Mouse (Mus musculus) thymus, postnatal 25 days (tissue): ENCODE data around the gene Usp10.
A peak's percentile ranks its signal among the peaks of the same experiment; 100 is the strongest.

Source experiments
- DNase-seq: peaks from one replicate; pipeline ENCODE4 v3.0.0; 2022

The Usp10 gene

GRCm38 (mm10) chr8:119967435-119967834 lies 57.3 kb downstream of the Usp10 start:
- no peak for DNase-seq

GRCm38 (mm10) chr8:119970169-119970568 lies 60.0 kb downstream of the Usp10 start:
- no peak for DNase-seq

DNA sequence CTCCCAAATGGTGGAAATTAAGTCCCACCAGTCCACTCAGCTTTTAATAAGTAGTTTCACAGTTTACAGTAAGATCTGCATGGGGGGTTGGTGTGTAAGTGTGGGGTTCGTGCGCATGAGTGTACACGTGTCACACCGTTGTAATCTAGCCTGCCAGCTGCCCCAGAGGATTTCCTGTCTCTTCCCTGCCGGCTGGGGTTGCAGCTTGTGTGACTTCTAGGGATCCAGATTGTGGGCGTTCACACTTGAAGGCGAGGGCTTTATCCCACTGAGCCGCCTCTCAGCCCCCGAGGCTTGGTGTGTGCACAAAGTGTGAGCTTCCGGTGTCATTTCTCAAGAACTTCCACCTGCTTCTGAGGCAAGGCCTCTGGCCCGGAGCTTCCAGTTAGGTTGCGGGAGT lies 62.4 kb downstream of the Usp10 start:
- DNase-seq, result peak; percentile 24

- no peak for DNase-seq
These were observed 68.7 kb downstream of the Usp10 start for GRCm38 (mm10) chr8:119978770-119979381.

- no peak for DNase-seq
These were observed 71.1 kb downstream of the Usp10 start for GRCm38 (mm10) chr8:119981253-119981652.

DNA sequence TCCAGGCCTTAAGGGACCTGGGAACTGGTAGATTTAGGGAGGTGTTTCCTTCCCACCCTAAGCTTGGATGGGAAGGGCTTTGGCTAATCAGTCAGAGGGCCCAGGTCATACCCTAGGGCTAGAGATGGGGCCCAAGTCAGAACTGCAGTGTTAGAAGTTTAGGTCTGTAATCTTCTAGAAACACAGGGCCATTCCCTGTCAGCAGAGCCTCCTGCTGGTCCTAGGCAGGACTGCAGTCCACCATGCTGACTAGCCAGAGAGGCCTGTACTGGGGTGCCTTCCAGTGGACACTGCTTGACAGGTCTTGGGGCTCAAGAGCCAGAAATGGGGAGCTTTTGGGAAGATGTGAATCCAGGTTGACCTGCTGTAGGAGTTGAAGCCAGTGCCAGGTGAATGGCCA lies 73.9 kb downstream of the Usp10 start:
- peak; percentile 43 for DNase-seq

GRCm38 (mm10) chr8:119986174-119986573 lies 76.0 kb downstream of the Usp10 start:
- no peak for DNase-seq

GRCm38 (mm10) chr8:119988087-119988486 lies 77.9 kb downstream of the Usp10 start:
- DNase-seq, result no peak

GRCm38 (mm10) chr8:119992249-119992648 lies 82.1 kb downstream of the Usp10 start, which contains the start of gene Crispld2:
Gene Crispld2 (plus strand): TSS chr8:119992438.
- peak; percentile 89 for DNase-seq

- no peak for DNase-seq
These were observed 84.0 kb downstream of the Usp10 start for GRCm38 (mm10) chr8:119994114-119994513.

GRCm38 (mm10) chr8:119994556-119994955 lies 84.4 kb downstream of the Usp10 start:
- DNase-seq, result no peak

GRCm38 (mm10) chr8:119997266-119997665 lies 87.1 kb downstream of the Usp10 start:
- DNase-seq, result no peak

DNA sequence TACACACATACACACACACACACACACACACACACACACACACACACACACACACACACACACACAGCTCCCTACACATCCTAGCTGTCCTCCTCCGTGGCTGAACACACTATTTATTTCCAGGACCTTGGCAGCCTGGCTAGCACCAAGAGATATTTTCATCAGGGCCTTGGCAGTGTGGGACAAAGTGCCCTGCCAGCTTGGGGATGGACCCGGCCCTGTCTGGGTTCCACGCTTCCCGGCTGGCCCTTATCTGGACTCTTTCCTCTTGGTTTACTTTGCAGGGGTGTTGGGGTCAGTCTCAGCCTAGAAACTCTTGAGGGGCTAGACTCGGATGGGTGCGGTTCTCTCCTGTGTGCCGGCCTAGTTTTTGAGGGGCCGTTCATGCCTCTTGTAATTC lies 90.3 kb downstream of the Usp10 start:
- no peak for DNase-seq

DNA sequence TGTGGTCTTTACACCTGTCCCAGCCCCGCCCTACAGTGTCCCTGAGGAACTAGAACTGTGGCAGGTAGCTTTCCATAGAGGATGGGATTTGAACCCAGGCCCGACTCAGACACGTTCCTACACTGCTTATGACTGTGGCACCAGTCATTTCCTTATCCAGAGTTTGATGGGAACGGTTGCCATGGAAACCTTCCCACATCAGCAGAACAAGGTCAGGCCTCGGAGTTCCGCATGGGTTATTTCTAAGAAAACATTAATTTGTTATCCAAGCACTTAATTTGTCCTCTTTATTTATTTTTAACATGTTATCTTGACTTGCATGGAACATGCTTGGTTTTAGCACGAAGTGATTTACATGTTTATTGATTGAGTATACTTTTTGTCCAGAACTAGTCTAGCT lies 91.6 kb downstream of the Usp10 start:
- DNase-seq, result no peak

- no peak for DNase-seq
These were observed 92.2 kb downstream of the Usp10 start for GRCm38 (mm10) chr8:120002348-120002747.

DNA sequence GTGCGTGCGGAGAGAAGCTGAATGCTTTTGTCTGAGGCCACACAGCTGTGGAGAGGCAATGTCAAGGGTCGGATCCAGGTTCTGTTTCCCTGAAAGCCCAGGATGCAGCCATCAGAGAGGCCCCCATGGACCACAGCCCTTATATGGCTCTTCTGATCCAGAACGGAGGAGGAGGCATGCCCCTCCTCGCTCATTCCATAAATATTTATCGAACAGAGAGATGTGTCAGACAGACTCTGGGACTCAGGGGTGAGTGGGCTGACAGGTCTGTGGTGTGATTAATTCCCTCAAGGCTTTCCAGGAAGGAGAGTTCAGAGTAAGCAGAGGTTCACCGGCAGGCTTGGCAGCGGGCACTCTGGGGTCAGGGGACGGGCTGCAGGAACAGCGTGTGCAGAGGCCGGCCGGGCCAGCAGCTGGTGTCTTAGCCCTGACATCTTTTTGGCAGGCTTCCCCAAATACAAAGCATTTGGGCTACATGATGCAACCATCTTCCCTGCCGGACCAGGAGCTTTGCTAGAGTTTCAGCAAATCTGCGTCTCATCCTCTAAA lies 94.1 kb downstream of the Usp10 start:
- DNase-seq, result no peak

GRCm38 (mm10) chr8:120004705-120005381 lies 94.7 kb downstream of the Usp10 start:
- no peak for DNase-seq

DNA sequence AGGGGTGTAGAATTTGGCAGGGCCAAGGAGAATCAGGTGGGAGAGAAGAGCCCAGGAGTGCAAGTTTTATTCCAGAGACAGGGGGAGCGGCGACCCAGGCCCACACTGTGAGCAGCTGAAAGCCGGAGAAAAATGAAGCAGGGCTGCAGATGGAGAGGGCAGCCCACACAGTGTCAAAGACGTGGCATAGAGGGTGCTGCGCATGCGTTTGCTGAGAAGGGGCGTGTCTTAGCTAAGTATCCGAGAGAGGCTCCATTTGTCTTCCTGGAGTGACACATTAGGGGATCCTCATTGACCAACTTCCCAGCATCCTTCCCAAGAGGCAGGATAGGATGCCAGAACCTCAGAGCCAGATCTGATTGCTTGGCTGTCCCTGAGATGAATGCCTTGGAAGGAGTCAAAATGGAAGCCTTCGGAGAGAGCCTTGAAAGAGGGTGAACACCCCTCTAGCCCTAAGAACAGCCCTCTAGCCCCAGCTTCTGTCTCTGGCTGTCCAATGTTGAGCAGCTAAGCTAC lies 96.5 kb downstream of the Usp10 start:
- DNase-seq, result no peak
